Mouse (Mus musculus) layer of hippocampus, adult 9-11 months (tissue): ENCODE measurements around the gene Smyd2.

Experiments
- DNase-seq: peaks from one replicate; pipeline ENCODE4 v3.0.0; 2022

The Smyd2 gene

DNA sequence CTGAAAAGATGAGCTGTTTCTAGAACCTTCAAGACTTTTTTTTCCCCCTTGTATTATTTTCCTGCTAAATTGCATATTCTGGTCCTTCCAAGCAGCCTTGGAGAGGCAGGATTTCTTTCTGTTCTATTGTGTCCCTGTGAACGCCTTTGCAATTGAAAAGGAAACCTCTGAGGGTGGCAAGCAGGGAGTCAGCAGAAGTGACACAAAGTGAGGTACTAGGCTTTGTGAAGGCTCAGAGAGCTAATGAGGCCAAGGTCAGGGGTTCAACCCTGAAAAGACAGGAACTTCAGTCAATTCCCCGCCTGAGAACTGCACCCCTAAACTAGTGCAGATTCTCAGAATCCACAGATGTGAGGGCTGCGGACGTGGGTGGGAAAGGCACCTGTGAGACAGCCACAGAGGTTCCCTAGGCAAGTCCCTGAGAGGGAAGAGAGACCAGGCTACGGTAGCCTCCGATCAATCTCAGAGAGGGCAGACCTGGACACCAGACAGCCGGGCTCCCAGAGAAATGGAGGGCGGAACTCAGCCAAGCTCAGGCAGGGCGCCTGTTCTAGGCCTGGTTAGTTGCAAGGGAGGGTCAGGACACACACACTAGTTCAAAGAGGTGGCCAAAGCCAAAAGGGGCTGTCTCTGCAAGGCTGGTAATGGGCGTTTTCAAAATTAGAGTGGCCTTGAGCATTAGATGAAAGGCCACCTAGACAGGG is 5.6 kb downstream of the Smyd2 start:
- DNase-seq: no peak

DNA sequence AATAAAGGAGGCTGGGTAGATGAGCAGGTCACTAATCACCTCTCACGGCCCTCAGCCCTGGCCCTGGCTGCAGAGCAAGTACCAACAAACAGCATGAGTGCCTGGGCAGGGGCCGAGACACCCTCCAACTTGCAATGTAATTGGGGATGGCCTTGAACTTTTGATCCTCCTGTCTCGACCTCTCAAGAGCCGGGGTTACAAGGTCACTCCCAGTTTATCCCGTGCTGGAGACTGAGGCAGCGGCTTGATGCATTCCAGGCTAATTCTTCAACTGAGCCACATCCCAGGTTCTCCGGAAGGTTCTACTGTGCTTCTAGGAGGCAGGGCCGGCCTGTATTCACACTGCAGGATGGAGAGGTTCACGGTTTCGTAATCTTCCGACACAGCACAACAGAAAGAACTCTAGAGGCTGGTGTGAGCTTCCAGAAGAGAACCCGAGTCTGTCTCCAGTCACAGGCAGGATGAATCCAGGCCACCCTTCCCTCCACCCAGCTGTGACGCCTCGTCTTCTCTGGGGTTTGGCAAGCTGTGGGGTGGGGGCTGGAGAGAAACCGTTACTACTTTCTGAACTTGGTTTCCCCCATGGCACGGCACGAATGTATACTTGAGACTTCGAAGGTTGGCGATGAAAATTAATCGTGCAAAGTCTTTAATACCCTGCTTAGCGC is 8.9 kb downstream of the Smyd2 start:
- no peak for DNase-seq

DNA sequence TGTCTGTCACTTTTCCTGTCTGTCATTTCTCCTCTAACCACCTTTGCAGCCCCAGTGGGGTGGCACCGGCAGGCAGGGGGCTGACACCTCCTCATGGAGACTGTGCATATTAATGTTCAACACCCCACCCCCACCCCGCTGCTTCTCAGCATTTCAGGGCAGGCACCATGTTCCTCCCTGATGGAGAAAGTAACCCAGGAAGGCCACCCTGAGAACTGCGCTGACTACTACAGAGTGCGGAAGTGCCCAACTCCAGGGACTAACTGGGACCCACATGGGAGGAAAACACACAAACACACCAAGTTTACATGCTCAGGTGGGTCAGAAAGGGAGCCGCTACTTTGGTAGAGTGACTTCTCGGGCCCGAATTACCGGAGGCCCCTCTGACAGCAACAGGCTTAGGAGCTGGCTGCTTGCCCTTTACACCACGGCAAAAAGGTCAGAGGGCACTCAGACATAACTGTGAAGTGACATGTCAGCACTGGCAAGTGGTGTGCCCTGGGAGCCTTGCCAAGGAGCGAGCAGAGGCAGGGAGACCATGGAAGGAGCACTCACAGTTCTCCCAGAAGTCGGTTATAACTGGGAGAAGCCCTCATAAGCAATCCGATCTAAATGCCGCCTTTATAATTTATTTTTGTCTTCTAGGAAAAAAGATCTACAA is 11.3 kb downstream of the Smyd2 start:
- DNase-seq: no peak

DNA sequence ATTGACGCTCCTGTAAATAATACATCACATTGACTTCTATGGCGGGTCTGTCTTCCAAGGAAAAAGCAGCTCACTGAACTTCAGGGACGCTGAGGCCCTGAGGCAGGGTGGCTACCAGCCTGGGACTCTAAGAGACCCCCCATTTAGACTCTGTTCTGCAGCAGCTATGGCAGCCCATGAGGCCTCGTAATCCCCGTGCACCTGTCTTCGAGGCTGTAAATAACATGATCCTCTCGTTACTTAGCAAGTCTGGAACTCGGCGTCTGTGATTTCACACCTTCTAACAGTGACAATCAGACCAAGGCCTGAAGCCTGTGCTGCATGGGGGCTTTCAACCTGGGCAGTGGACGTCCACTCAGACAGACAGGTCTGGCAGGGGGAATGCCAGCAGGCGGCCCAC is 19.0 kb downstream of the Smyd2 start:
- no peak for DNase-seq

DNA sequence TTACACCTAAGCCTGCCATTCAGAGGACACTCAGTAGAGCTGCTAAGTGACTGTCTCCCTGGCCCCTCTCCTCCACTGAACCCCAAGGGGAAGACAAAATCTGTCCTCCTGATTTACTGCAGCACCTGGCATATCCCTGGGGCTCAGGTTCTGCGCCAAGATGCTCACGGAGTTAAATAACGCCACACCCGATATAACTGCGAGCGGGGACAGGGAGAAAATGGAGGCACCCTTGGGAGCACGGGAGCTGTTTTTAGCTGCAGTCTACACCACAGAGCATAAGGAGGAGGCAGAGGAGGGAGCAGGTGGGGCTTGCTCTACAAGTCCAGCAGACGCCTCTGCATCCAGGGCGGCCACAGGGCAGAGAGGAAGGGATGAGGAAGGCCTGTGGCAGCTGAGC is 19.8 kb downstream of the Smyd2 start:
- DNase-seq: no peak

DNA sequence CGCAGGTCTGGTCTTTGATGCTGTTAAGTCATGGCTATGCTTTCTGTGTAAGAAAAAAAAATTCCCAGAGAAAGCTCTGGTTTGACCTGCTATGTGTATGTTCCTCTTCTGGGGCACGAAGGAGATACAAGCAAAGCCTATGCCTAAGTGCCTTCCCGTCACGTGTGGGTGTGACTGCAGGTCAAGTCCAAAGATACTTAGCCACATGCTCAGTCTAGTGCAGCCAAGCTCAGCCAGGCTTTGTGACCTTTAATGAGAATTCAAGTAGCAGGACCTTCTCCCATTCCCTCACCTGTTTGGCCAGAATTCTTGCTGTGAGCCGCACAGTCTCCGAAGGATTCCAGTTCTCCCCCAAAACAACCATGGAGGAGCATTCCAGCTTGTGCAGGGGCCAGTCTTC is 22.6 kb downstream of the Smyd2 start:
- DNase-seq: no peak

DNA sequence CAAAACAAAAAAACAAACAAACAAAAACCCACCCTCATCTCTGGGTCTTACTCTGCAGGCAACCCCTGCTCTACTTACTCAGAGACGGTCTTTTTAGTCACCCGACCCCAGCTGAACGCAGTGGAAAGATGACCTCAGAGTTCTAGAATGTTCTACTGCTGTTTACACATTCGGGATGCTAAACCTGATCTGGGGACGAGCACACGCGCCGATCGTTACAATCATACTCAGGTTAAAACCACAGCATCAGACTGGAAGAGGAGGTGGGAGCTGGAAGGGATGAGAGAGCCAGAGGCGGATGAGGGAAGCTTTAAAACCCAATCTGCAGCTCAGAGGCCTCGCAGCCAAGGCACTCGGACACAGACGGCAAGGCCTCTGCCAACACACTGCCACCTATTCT is 23.5 kb downstream of the Smyd2 start:
- DNase-seq: no peak

DNA sequence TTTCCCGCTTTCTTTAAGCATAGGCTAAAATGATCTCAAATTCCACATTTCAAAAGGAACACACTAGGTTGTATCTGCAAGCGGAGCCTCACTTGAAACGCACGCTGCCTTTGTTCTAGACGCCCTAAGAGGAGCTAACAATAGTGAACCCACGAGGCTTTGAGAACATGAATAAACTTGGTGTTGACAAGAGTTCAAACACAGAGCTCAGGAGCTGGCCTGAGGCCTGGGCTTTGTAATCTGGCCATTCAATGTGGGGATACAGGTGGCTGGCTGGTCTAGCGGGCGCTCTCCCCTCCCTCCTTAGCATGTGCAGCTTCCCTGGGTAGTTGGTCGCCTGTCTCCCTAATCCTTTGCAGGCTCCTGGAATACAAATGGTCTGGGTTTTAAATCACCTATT is 24.3 kb downstream of the Smyd2 start:
- no peak for DNase-seq

DNA sequence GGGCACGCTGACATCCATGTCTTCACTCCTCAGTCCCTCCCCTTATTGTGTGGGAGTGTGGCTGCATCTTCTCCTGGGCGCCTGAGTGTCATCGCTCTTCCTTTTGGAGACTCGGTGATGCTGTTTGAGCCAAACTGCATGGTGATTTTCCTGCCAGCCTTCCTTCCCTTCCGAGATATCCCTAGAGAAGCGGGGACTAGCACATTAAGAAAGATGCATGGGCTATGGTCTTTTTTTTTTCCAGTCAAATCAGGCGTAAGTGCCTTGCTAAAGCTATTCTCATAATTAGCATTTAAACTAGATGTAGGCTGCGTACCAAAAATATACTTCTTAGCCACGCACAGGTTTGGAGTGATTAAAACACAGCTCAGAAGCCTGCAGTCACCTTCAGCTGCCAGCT is 28.0 kb downstream of the Smyd2 start:
- DNase-seq: no peak

DNA sequence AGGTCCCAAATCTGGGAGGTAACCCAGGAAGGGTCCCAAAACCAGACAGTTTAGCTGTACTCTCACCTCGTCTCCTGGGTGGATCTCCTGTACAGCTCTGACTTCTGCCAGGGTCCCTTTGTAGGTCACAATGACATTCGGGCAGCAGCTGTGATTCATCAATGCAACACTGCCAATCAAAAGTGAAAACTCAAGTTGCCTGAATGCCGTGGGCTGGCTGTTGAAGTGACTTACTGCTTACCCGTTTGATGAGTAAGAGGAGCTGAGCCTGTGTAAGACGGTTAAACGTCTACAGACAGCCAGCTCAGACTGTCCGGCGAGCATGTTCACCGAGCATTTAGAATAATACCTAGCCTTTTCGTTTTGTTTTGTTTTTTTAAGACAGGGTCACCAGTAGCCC is 33.4 kb downstream of the Smyd2 start:
- DNase-seq: no peak

DNA sequence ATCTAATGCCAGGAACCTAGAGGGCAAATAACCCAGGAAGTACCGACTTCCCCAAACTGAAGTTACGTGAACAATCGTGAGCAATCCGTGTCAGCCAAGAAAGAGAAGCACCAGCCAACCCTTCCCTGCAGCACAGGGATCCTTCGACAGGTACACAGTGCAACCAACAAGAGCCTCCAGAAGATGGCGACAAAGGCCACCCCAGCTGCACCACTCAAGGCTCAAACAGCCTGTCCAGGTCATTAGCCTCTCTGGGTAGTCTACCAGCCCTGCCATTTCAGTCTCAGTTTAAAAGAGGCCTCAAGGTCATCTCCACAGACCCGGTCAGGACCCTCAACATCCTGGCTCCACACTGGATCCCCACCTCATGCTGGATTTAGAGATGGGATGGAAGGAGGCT is 34.6 kb downstream of the Smyd2 start:
- DNase-seq: no peak

DNA sequence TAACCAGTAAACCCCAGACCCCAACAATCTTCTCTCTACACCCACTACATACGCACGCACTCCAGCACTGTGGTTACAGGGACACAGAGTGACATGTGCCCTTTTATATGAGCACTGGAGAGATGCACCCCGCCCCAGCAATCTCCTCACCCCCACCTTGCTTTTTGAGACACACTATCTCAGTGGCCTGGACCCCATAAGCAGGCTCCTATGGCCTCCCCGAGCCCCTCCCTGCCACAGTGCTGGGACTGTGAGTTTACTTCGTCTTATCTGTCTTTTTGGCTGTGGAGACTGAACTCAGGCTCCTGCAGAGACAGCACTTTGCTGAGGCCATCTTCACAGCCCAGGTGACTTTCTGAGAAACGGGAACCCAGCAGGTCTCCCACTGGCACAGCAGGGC is 36.2 kb downstream of the Smyd2 start:
- no peak for DNase-seq

DNA sequence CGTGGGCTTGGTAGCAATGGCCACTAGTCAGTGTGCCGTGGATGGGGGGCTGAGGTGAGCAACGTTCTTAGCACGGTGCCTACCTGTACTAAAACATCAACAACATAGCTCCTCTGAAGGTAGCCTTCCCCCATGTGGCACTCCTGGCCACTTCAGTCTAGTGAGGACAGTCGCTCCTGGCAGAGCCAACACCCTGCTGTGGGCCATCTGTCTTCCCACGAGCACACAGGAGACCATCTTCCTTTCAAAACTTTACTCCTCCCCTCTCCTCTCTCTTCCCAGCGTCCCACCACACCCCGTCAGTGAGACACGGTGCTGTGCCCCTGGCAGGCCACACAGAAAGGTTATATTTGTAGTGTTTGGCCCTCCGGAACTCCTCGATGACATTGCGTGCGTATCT is 37.2 kb downstream of the Smyd2 start:
- DNase-seq: no peak

DNA sequence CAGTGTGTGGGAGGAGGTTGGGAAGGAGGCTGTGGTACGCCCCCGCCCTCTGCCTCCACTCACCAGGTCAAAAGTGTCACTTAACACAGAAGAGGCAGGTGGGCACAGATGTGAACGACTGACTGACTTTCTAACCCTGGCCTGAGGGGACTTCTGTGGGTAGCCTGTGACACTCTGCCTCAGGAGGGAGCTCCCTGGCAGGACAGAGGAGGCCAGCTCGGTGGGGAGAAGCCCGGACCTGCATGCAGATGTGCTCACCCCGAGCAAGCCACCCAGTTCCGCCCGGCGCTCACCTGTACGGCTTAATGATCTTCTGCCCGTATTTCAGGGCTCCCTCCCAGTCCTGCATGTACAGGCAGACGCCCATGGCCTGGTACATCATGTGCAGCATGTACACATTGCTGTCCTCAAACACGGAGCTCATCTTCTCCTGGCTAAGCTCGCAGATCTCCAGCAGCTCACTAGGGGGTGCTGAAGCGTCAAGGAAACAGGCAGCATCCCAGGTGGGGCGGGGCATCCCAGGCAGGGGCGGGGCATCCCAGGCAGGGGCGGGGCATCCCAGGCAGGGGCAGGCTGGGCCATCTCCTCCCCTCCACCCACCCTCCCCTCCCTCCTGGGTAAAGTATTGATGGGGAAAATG is 38.5 kb downstream of the Smyd2 start:
- peak; percentile 60 for DNase-seq

DNA sequence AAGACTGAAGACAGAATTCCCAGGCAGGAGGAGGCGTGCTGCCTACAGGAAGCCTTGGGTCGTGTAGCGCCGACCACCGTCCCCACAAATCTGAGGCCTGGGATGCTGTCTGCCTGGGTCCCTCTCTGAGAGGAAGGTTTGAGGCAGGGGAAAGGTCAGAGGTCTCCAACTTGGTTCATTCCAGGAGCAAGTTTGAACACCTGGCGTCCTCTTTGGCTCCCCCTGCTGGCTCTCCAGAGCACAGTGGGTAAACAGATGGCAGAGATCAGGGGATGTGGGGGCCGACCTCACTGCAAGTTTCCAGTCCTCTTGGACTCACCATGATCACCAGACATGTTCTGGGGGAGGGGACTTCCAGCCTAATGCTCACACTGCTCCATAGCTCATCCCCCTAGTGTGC is 39.3 kb downstream of the Smyd2 start:
- peak; percentile 37 for DNase-seq

DNA sequence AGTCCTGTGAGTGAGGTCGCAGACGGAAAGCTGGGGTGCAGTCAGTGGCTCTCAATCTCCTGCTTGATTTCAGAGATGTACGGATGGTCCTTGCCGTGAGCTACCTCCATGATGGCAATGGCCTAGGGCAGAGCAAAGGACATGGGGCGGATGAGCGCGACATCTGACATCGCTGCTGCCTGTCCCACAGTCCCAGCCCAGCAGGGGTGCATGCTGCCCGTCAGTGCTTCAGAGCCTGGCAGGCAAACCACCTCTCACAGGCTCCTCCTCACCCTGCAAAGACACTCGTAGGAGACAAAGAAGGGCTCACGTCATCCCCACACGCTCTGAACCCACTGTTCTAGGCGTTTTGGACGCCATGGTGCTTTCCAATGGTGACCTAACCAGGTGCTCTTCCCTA is 41.4 kb downstream of the Smyd2 start:
- DNase-seq: no peak

DNA sequence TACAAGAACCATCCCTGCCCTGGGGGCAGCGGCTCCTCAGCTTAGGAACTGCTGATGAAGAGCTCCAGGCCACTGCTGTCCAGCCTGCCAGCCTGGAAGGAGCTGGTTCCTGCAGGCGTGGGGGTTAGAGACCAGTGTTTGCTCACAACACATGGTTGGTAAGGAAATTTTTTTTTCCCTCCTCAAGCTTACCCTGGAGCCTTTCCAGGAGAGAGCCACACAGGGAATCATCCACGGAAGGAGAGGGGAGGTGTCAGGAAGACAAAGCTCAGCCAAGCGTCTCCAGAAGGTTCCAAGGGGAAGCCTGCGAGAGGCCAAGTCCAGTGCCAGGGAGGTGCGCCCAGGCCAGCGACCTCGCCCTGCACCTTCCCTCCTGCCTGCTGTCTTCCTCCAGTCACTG is 42.2 kb downstream of the Smyd2 start:
- DNase-seq: no peak

DNA sequence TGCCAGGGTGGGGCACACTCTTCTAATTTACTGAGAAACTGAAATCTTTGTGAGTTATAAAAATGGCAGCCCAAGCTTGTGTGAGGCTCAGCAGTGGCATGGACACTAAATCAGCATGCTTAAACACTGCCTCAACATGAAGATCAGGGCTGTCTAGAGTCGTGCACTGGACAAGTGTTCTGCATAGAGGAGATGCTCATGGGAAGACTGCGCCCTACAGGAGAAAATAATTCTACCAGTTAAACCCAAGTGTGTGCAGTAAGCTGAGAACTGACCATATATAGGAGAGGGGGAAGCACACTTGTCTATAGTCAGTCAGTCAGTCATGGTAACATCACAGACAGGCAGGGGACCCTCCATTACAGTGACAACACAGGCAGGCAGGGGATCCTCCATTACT is 43.0 kb downstream of the Smyd2 start:
- no peak for DNase-seq

DNA sequence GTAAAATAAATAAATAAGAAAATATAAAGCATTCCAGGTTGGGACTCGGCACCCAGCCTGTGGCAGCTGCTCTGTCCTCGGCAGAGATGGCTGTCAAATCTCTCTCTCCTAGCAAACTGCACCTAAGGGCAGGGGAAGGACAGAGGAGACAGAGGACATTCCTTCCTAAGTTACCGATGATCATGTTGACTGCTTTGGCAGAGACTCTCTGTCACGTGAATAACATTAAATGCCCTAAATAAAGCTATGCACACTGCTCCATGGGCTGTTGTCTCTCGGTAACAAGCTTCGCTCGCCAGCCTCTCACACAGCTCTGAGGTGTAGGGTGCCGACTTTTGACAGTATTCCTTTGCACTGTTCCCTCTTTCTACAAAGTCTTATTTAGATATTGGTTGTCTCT is 46.0 kb downstream of the Smyd2 start:
- DNase-seq: no peak

DNA sequence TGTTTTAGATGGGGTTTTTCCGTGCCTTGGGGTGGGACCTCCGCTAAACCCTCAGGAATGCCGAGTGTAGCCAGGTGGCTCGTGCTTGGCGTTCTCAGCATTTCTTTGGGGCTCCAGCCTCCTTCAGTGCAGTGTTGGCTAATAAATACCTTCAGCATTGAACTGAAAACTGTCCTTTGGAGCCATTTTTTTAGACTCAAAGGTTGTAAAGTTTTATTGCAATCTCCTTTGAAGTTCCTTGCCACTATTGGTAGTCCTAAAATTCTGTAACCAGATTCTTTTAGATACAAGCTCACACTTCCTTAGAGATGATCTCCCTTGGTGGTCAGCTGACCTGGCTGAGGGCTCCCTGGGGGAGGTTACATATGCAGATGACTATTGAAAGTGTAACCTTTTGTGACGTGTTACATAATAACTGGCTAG is 46.7 kb downstream of the Smyd2 start:
- no peak for DNase-seq

DNA sequence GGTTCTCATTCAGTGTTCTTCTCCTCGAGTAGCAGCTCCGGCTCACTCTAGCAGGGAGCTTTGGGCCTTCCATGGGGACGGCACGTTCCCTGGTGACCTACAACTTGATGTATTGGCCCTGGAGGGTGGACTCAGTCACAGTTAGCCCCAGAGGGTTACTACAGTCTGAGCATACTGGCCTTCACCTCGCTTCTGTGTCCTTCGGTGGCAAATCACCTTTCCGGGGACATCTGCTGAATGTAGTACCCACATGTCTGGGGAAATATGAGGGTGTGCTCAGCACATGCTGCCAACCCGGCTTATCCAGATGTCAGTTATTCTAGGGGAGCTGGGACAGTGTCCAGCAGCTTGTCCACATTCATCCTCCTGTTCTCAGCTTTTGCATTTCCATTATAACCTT is 48.6 kb downstream of the Smyd2 start:
- no peak for DNase-seq

DNA sequence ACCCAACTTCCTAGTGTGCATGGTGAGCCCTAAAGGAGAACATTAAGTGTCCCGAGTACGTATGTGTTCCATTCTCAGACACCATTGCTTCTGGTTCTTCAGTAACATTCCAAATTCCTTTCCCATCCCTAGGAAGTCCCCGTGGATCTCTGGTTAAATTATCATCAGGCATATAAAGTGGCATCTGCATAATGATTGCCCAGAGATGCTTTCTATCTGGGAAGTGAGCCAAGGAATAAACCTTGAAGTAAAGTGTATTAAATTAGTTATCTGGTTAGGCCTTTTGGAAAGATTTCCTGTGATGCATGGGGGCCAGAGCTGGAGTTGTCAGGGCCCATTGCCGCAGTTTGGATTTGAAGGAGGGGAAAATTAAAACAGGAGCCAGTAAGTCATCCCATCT is 50.1 kb downstream of the Smyd2 start:
- DNase-seq: no peak

DNA sequence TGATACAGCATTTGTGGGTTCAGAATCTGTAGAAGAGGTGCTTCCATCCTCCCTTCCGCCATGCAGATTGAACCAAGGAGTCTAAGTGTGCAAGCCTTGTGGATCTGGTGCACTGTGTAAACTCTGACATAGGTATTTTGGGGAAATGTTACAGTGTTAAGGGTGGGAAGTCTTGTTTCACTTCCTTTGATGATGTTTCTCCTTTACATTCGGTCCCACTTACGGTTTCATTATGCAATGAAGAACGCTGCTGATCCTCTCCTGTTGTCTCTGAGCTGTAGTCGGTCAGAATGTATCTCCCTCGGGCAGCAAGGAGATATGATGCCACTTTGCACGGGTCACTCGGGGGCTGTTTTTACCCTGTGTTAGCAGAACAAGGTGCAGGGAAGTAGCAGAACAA is 50.5 kb downstream of the Smyd2 start:
- DNase-seq: no peak

DNA sequence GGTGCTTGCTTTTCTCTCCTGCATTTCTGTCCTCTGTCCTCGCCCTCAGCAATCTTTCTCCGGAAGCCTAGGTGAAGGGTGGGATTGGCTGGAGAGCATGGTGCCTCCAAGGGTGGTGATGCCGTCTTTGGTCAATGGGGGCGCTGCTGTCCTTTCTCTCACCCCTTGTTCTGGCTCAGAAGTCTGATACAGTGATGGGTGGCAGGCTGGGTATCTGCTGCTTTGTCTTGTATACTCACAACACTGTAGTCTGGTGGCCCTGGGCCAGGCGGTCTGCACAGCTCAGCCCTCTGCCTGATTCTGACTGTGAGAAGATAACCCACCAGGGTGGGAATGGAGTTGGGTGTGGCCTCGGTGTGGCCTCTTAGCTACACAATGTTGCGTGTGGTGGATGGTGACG is 51.6 kb downstream of the Smyd2 start:
- no peak for DNase-seq
